Mouse (Mus musculus) intestine, postnatal 0 days (tissue): ENCODE measurements at regions not wholly inside any gene's neighbourhood (a gene's known extent, or its start where the extent isn't known, plus 50 kb on each side); places are given as distances from the start of the nearest gene placed in this dataset.

Source experiments
- ATAC-seq: fragments of 200-750 bp; cut with Nextera tagmentation; 2 replicates; pipeline ENCODE4 v1.8.0; 2017; ENCODE audit warnings: mild to moderate bottlenecking, moderate TSS enrichment, moderate library complexity
- H3K27ac ChIP-seq: fragments of 300-500 bp; sonication (generic); 2 replicates; pipeline ENCODE4 v1.5.1; 2014; ENCODE audit warnings: mild to moderate bottlenecking, low read depth, low read length, moderate library complexity
- H3K27me3 ChIP-seq: fragments of 300-500 bp; sonication (generic); replicated peaks from 2 replicates; pipeline ENCODE4 v1.6.1; 2014; ENCODE audit warnings: low read length, mixed read lengths; ENCODE audit not compliant: control insufficient read depth, insufficient read depth
- H3K36me3 ChIP-seq: fragments of 300-500 bp; sonication (generic); 2 replicates; pipeline ENCODE4 v1.6.1; 2014; ENCODE audit warnings: mild to moderate bottlenecking, moderate library complexity; ENCODE audit not compliant: control insufficient read depth, insufficient read depth
- H3K4me1 ChIP-seq: fragments of 300-500 bp; sonication (generic); replicated peaks from 2 replicates; pipeline ENCODE4 v1.6.1; 2014; ENCODE audit warnings: antibody characterized with exemption, low read length, mixed read lengths; ENCODE audit not compliant: control insufficient read depth, insufficient read depth
- H3K4me2 ChIP-seq: fragments of 300-500 bp; sonication (generic); replicated peaks from 2 replicates; pipeline ENCODE4 v1.6.1; 2014; ENCODE audit warnings: low read depth, mild to moderate bottlenecking, moderate library complexity
- H3K4me3 ChIP-seq: fragments of 300-500 bp; sonication (generic); 2 replicates; pipeline ENCODE4 v1.5.1; 2014; ENCODE audit warnings: low read depth, low read length
- H3K9ac ChIP-seq: fragments of 300-500 bp; sonication (generic); 2 replicates; pipeline ENCODE4 v1.6.1; 2014; ENCODE audit warnings: mild to moderate bottlenecking, low read depth, low read length
- H3K9me3 ChIP-seq: fragments of 300-500 bp; sonication (generic); 2 replicates; pipeline ENCODE4 v1.6.1; 2016; ENCODE audit warnings: mixed run types; ENCODE audit not compliant: control insufficient read depth
- CTCF ChIP-seq: sonication (generic); IDR thresholded peaks from 2 replicates; pipeline ENCODE4 v1.5.1; 2016; ENCODE audit warnings: low read depth, mild to moderate bottlenecking, control low read depth, antibody characterized with exemption, moderate library complexity
- WGBS: fragments of 180-500 bp; shearing (Covaris S2); extraction: QIAGEN DNeasy Blood & Tissue Kit; methylation state at CpG from one replicate; pipeline ENCODE4 v1.1.7; 2014; 5-methylcytosine and 5-hydroxymethylcytosine counted together

DNA sequence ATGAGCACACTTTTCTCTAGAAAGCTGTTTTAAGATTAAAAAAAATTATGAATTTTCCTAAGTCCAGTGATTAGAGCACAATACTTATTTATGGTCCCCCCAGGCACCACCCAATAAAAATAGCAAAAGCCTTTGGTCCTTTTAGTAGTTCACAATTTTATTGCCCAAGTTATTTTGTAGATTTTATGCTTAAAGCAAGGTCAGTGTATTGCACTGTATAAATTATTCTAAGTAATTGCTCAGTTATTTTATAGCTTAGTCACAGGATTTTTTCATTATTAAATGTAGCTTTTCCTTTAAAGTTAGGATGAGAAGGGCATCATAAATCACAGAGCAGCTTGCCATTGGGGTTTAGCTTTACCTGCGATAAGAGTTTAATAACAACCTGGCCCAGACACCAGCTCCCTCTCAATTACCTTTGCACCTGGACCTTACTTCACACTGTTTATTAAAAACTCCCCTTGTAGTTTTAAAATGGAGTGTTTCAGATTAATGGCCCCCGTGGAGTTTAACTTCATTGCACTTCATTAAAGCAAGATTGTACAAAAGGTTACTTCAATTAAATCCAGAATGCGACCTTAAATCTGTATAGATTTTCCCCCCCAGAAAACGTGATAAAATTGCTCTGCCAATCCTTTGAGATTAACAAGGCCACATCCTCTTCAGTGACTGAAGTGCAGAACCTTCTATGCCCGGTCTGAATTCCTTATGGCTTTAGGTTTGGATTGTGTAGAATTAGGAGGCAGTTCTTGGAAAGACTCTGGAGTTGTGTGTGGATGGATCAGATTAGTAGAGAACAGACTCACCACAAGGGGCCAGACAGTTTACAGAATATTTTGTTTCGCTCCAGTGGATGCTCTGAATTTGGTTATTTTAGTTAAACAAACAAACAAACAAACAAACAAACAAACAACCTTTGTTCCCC is 176.1 kb upstream of the Frg1 start:
- no peaks in the 10 kb centered on the region for H3K9me3 ChIP-seq
- H3K4me3 ChIP-seq = no peak overlapping the region
- no peak for TF ChIP-seq CTCF
- H3K27me3 ChIP-seq = no peaks in the 10 kb centered on the region
- H3K4me2 ChIP-seq = no peak overlapping the region
- no peaks in the 10 kb centered on the region for H3K4me1 ChIP-seq
- ATAC-seq = no peak
- WGBS = 33% methylated on average over 6 of the region's 6 CpGs
- H3K36me3 ChIP-seq = no peaks in the 10 kb centered on the region
- H3K27ac ChIP-seq = no peak overlapping the region
- no peak overlapping the region for H3K9ac ChIP-seq

DNA sequence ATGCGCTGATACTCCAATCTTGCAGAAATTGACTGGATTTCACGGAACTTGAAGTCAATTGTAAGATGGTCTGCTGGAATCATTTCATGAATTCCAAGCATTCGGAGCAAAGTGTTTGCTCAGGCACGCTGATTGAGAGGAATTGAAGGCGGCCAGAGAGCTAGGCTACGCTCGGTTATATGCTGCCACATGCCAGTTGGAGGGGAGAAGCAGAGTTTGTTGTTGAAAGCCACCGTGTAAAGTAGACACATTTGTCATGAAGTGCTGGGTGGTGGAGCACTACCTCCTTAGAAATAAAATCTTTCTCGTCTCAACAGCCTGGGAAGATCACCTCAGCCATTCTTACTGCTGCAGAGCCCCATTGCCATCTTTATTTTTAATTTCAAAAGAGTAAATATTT is 175.3 kb upstream of the Frg1 start:
- H3K27ac ChIP-seq = no peak overlapping the region
- H3K4me2 ChIP-seq = no peak overlapping the region
- H3K4me1 ChIP-seq = no peaks in the 10 kb centered on the region
- no peak overlapping the region for H3K9ac ChIP-seq
- no peak overlapping the region for H3K4me3 ChIP-seq
- H3K9me3 ChIP-seq = no peaks in the 10 kb centered on the region
- TF ChIP-seq CTCF = no peak
- WGBS = 37% methylated on average over 9 of the region's 9 CpGs
- no peak for ATAC-seq
- no peaks in the 10 kb centered on the region for H3K36me3 ChIP-seq
- H3K27me3 ChIP-seq = no peaks in the 10 kb centered on the region

GRCm38 (mm10) chr8:41588157-41588556 is 171.3 kb upstream of the Frg1 start:
- ATAC-seq = no peak
- H3K27me3 ChIP-seq = no peaks in the 10 kb centered on the region
- 100% methylated on average over 2 of the region's 2 CpGs for WGBS
- no peak overlapping the region for H3K9ac ChIP-seq
- H3K4me2 ChIP-seq = no peak overlapping the region
- no peak overlapping the region for H3K4me3 ChIP-seq
- H3K9me3 ChIP-seq = no peaks in the 10 kb centered on the region
- H3K4me1 ChIP-seq = no peaks in the 10 kb centered on the region
- no peak overlapping the region for H3K27ac ChIP-seq
- H3K36me3 ChIP-seq = no peaks in the 10 kb centered on the region
- TF ChIP-seq CTCF = no peak

GRCm38 (mm10) chr8:41573027-41573885 is 156.4 kb upstream of the Frg1 start:
- H3K4me3 ChIP-seq = no peak overlapping the region
- no peak overlapping the region for H3K4me2 ChIP-seq
- H3K27me3 ChIP-seq = no peaks in the 10 kb centered on the region
- TF ChIP-seq CTCF = peak; percentile 93
- 50% methylated on average over 10 of the region's 10 CpGs for WGBS
- no peaks in the 10 kb centered on the region for H3K36me3 ChIP-seq
- ATAC-seq = no peak
- no peak overlapping the region for H3K9ac ChIP-seq
- no peaks in the 10 kb centered on the region for H3K4me1 ChIP-seq
- H3K27ac ChIP-seq = no peak overlapping the region
- no peaks in the 10 kb centered on the region for H3K9me3 ChIP-seq

DNA sequence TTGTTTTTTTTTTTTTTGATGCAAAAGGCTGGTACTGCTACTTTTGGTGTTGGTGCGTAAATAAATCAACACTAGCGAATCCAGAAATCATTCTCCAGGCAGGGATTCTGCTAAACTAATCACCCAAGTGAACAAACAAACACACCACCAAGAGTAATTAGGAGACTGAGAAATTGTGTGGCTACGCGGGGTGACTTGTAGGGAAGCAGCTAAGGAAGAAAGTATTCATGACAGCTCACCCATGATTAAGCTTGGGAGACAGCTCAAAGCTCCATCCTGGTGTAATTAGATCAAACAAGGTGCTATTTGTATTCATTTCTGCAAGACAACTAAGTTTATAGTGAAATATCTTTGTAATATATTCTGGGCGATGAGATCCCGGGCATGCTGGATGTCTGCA is 153.7 kb upstream of the Frg1 start:
- no peak for ATAC-seq
- Histone ChIP-seq H3K27me3 (no peaks in the 10 kb centered on the region), H3K9me3 (no peaks in the 10 kb centered on the region), H3K27ac (no peak overlapping the region), H3K4me1 (no peaks in the 10 kb centered on the region), H3K4me2 (no peak overlapping the region), H3K9ac (no peak overlapping the region), H3K4me3 (no peak overlapping the region), H3K36me3 (no peaks in the 10 kb centered on the region)
- TF ChIP-seq CTCF = no peak
- WGBS = 86% methylated on average over 6 of the region's 6 CpGs

DNA sequence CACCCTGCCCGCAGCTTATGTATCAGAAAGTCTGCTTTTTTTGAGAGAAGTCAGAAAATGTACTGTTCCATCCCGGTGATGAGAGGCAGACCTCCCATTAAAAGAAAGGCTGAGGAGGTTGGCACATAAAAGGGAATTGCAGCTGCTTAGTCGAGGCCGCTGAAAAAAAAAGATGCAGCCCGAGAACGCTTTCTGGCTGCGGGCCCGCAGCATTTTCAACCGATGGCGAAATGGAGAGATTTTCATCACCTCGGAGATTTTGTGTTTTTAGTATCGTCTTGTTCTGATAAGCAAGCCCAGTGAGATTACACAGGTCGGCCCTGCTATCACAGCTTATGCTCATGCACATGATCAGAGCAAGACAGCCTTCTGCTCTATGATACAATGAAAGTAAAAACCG is 145.1 kb upstream of the Frg1 start:
- Histone ChIP-seq H3K9ac (no peak overlapping the region), H3K9me3 (no peaks in the 10 kb centered on the region), H3K4me3 (no peak overlapping the region), H3K27ac (no peak overlapping the region), H3K4me2 (no peak overlapping the region), H3K4me1 (no peaks in the 10 kb centered on the region), H3K27me3 (no peaks in the 10 kb centered on the region), H3K36me3 (no peaks in the 10 kb centered on the region)
- no peak for ATAC-seq
- 69% methylated on average over 14 of the region's 14 CpGs for WGBS
- no peak for TF ChIP-seq CTCF
